17 mouse cellular contexts compared by ENCODE assay signal in the genomic region with DNA sequence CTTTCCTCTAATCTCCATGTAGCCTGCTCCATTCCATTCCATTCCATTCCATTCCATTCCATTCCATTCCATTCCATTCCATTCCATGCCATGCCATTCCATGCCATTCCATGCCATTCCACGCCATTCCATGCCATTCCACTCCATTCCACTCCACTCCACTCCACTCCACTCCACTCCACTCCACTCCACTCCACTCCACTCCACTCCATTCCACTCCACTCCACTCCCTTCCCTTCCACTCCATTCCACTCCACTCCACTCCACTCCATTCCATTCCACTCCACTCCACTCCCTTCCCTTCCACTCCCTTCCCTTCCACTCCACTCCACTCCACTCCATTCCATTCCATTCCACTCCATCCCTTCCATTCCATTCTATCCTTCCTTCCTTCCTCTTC.
"Had no signal": no experiment of that assay in that cellular context is flagged by ENCODE, and none has a peak within 500 bp of the region (broad histone marks: within the 10 kb centered on the region; RNA-seq: fewer than 3 reads in every experiment).

No protein-coding gene starts in this region.

- H3K27ac ChIP-seq: liver, embryonic 14.5 days; midbrain, embryonic 10.5 days; midbrain, embryonic 12.5 days; neural tube, embryonic 12.5 days; stomach, embryonic 15.5 days; stomach, postnatal 0 days had no signal

- H3K27me3 ChIP-seq: midbrain, embryonic 12.5 days; neural tube, embryonic 12.5 days; stomach, embryonic 15.5 days had no signal

- H3K4me3 ChIP-seq: midbrain, embryonic 10.5 days; midbrain, embryonic 12.5 days; myocyte; neural tube, embryonic 12.5 days; stomach, embryonic 15.5 days had no signal

- ATAC-seq: midbrain, embryonic 16.5 days had no signal

- H3K4me1 ChIP-seq: midbrain, embryonic 10.5 days; midbrain, embryonic 12.5 days; neural tube, embryonic 12.5 days; stomach, embryonic 15.5 days had no signal

- DNase-seq: lung, adult 18-20 months; lung, embryonic 14.5 days; lung, postnatal 10 days; lung, postnatal 4 days; midbrain, embryonic 14.5 days; right cerebral cortex, postnatal 14 days; thymus, adult 2 months; thymus, postnatal 14 days; thymus, postnatal 36 days had no signal

- H3K36me3 ChIP-seq: midbrain, embryonic 10.5 days; midbrain, embryonic 12.5 days; neural tube, embryonic 12.5 days; stomach, embryonic 15.5 days had no signal

- H3K9me3 ChIP-seq: midbrain, embryonic 10.5 days; midbrain, embryonic 12.5 days; neural tube, embryonic 12.5 days; stomach, embryonic 15.5 days had no signal
